Mouse (Mus musculus) left cerebral cortex, adult 8-10 months (tissue): Measurements from ENCODE around the gene Vmn2r98. TPM values are rescaled to one million over a fixed set of nuclear protein-coding genes. Genes with fewer than 3 reads are reported as not detected.
"Not testable (repeated sequence)": the region's sequence is repeated elsewhere in the genome, so short reads cannot be mapped to it uniquely, and the experiment has no call there.

Source experiments
- DNase-seq, 2 experiments: peaks; one replicate each; pipeline ENCODE4 v3.0.0; 2022; ENCODE audit warnings: low spot score in 2 of 2
- total RNA-seq, 4 experiments: library from RNA; stranded (reverse); gene quantifications; 2 replicates each; pipeline ENCODE4 v1.2.4; 2022

Gene Vmn2r98
- total RNA-seq, result not detected

DNA sequence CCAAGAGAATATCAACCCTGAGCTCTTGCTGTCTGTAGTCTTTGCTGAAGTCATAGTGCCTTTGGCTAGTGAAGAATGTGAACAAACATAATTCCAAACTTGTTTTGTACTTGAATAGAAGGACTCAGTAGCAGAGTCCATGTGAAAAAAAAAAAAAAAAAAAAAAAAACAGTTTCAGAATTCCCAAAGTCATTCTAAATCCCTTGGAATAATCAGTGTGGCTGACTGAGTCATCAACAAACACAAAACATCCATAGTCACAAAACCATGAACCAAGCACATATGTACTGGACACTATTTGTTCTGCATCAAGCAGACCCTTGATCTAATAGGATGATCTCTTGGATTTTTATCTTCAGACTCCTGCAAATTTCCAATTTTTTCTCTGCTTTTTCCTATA, at the start of gene Vmn2r98:
Gene Vmn2r98 (plus strand): TSS at position 301 of the 400 bp plus-strand sequence.
- DNase-seq, result not testable (repeated sequence)

DNA sequence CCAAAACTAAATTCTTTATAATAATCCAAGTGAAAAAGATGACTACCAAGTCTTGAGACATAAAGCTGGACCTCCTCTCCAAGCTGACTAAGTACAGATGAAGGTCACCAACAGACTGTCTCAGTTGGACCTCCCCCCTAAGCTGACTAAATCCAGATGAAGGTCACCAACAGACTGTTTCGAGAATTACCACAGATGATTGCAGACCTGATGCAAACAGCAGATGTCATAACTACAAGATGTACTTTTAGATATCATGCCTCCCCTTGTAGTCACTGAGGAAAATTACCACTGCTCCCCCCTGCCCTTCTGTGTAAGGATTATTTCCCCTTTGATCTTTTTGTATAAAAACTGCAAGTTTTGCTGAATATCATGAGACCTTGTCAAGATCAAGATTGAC, 21.8 kb upstream of the Vmn2r98 start:
- DNase-seq, result not testable (repeated sequence)

DNA sequence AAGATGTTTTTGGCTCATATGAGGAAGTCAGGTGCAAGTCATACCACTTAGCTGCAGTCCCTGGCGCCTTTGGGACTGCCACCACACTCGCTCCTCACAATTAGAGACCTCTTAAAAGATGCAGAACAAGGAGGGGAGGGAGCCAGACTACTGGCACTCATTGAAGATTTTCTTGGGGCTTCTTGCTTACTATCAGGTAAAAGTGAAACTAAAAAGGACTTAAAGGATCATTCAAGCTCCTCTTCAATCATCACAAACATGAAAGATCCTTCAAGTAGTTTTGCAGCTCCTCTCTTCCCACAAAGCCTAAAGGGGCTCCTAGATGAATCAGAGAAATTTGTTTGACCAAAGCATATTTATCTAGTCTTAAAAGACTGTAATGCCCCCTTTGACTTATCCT, 21.3 kb upstream of the Vmn2r98 start:
- no peak for DNase-seq

DNA sequence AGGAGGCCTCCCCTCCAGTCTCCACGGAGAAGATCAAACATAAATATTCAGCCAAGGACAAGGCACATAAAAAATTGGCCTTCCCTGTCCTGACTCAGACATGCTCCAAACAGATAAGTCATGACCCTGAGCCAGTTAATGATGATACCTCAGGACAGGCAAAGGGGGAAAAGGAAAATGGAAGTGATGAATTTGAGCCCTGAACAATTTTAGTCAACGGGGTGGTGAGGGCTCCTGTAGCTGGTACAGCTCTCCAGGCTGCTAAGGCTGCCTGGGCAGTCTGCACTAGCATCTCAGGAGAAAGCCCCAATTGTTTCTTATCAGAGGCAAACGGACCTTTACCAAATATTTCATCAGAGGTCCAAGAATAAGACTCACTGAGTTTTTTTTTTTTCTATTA, 20.5 kb upstream of the Vmn2r98 start:
- DNase-seq, result no peak

Other genes with a start within 250 kb of the Vmn2r98 start
- under 1 TPM in 1 of 4 experiments, not detected in 3; 0.15 TPM for gene Vmn2r97, start 139.2 kb upstream of the Vmn2r98 start, total RNA-seq